Mouse (Mus musculus) gastrocnemius, adult 18-20 months (tissue): ENCODE data around the gene Gm28372. TPM values are rescaled to one million over a fixed set of nuclear protein-coding genes. Genes with fewer than 3 reads are reported as not detected.
"Not testable (repeated sequence)": the region's sequence is repeated elsewhere in the genome, so short reads cannot be mapped to it uniquely, and the experiment has no call there.

Source experiments
- DNase-seq: peaks from one replicate; pipeline ENCODE4 v3.0.0; 2021; ENCODE audit warnings: low spot score
- long read RNA-seq, 2 experiments: library from polyadenylated mRNA; stranded (forward); transcript quantifications; one replicate each; pipeline ENCODE4 v2.0.0; 2021
- total RNA-seq, 2 experiments: library from RNA; stranded (reverse); gene quantifications; 2 replicates each; pipeline ENCODE4 v1.2.3; 2021

Gene Gm28372
- total RNA-seq: not detected
- long read RNA-seq, experiment 1: 0 reads
- long read RNA-seq, experiment 2: 0 reads

DNA sequence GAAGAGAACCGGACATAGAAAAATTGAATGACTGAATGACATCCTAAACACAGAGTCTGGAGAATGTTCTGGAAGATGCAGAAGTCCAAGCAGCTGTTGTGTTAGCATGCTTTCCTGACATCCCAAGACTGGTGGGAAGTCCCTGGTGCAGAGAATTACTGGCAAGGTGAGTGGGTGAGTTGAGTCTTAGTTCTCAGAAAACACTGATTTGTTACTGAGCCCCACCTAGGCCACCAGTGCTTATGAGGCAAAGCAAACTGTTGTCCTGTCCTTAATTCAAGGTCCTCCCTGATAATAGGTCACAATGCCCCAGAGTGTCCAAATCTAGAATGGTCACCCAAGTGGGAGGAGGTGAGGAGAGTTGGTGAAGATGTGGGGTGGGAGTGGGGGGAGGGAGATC lies at the start of gene Gm28372, which contains the start of gene 1700020A23Rik:
Gm28372 (plus strand) TSS at position 301 of the 400 bp plus-strand sequence.
1700020A23Rik (plus strand) TSS at position 321 of the 400 bp plus-strand sequence.
- no peak for DNase-seq

DNA sequence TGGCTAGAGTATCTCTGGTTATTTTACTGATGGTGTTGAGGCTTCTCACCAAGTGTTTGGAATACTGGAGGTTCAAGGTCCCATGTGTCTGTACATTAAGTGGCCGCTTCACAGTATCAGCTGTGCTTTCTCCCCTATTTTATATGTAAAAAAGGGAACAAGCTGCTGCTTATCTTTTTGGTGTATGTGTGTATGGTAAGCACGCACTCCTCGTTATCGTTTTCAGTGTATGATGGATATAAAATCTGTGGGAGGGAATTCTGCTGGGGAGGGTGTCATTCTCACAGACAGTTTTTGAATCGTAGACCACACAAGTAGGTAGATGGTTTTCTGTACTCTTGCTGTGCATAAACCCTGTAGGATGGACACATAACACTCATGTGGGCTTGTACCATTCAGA lies 47.5 kb upstream of the Gm28372 start:
- no peak for DNase-seq

DNA sequence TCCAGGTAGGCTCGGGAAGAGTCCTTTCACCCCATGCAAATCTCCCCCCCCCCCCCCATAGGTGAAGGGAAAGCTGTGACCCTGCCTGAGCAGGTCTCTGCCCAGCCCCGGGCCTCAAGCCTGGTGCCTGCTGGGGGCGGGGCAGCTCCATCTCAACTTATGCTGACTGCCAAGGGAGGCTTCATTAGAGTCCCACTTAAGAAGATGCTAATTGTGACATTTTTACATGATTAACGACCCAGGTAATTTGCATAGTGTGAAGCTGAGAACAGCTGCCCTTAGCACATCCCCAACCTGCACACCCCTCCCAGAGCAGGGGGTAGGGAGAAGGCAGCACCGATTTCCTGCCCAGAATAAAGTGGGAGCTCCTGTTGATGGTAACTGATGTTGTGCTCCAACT lies 46.2 kb upstream of the Gm28372 start:
- no peak for DNase-seq

DNA sequence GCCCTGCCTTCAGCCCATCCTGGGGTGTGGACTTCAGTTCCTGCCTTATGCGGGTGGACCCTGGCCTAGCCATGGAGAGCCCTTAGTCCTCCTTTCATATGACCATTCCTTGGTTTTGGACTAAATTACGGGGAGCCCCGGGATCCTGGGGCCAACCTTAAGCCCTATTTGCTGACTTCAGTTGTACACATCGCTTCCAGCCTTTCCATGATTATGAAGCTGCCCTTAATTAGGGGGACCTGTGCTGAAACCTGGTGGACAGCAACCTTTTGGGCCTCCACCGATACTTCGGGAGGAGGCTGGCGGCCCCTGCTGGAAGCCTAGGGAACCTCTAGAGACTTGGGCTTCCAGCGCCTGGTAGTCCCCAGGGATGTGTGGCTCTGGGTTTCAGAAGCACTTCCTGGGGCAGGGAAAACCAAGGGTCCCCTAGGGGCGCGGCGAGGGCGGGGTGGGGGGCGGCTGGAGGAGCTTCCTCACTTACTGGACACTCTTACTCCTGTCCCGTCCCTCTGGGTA lies 42.5 kb upstream of the Gm28372 start:
- DNase-seq: no peak

DNA sequence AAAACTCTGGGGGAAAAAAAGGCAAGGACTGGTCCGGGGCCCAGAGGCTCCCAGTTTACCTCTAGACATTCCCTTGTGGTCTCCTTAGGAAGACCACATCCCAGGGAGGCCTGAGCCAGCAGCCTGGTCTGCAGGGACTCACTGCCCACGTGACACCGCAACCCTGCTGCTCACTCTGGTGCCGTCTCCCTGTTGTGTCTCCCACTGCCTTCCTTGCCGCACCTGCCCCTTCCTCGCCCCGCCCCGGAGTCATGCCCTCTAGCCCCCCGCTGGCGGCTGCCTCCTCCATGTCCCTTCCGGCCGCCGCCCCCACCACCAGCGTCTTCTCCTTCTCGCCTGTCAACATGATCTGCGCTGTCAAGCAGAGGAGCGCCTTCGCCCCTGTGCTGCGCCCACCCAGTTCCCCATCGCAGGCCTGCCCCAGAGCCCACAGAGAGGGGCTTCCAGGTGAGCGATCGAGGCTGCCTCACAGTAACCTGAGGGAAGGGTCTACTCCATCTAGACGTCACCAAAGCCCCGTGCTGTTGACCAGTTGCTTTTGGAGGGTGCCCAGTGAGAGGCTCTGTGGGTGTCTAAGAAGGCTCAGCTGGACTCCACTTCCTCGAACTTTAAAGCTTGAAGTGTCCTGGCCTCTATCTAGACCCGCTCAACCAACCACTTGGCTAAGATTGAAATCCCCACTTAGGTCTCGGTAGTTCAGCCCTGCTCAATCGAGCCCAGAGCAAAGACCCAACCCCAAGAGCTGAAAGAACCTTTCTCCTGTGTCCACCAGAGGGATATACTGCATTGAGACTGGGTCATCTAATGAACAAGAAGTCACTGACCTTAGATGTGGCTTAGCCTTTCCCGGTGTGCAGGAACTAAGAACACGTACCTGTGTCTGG lies 39.6 kb upstream of the Gm28372 start:
- DNase-seq: no peak

DNA sequence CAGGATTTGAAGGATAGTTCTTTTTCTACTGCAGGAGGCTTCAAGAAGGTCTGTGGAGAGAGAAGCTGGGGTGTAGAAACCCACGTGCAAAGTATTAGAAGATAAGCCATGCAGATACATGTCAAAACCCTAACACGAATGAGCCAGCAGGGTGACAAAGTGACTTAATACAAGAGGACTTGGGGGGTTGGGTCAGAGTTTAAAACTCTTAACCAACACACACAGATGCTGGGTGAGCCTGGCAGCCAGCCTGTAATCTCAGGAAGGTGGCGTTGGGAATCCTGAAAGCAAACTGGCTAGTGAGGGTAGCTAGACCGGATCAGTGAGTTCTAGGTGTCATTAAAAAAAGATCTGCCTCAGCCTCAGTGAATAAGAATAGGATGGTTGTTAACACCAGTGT lies 37.7 kb upstream of the Gm28372 start:
- no peak for DNase-seq

DNA sequence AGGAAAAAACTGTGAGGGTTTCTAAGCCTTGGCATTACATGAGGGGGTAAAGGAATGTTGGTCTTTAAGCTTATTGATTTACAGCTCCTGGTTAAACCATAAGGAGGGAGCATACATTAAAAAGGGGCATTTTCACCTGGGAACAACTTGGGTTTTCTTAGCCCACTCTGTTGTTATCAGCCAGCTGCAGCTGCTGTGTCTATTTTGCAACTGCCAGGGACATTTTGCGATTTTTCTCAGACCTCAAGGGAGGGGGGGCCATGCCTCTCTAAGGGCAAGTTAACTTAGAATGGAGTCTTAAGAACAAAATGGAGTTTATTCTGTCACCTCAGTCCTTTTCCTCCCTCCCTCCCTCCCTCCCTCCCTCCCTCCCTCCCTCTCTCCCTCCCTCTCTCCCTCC lies 32.0 kb upstream of the Gm28372 start:
- DNase-seq: not testable (repeated sequence)

DNA sequence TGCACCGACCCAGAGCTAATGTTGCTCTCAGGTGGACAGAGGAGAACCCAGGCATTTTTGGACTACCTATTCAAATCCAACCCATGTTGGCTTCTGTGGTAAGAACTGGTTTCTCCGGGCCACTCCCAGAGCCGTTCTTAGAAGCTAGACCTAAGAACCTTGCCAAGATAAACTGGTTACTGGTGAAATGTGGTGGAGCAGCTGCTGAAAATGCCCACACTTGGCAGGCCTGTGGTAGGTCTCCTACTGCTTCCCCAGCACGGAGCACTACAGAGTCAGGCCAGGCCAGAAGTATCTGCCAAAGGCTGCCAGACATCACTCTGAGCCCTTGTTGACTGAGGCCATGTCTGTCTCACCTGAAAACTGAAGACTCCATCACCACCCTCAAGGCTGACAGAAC lies 30.1 kb upstream of the Gm28372 start:
- no peak for DNase-seq

DNA sequence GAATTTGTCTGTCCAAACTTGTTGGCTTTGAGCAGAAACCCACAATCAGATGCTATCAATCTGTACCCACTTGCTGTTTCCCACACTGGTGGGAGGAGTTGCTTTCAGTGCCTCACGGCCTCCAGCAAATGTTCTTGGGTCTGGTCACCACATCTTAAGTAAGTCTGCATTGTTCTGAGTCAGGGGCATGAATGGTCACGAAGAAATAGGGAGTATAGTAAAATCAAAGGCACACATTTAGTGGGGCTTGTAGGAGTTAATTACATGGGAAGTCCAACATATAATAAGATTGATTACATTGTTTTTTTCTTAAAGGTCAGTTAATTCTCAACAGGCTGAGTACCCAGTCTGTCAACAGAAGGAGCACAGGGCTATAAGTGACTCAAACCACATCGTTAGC lies 21.8 kb upstream of the Gm28372 start:
- no peak for DNase-seq

DNA sequence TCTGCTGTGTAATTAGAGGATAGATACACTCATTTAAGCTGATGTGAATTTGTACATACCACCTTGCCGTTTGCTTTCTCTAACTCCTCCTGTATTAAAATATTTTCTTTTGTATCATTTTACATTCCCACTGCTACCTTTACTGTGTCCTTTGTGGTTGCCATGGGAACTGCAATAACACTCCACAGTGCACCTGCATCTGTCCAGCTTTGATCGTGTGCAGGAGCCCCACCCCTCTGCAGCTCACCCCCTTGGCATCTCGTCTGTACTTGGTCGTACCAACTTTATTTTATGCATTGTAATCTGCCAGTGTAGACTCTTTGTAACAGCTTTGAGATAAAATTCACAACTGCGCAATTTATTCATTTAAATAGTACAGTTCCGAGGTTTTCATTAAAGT lies 21.1 kb upstream of the Gm28372 start:
- DNase-seq: no peak

DNA sequence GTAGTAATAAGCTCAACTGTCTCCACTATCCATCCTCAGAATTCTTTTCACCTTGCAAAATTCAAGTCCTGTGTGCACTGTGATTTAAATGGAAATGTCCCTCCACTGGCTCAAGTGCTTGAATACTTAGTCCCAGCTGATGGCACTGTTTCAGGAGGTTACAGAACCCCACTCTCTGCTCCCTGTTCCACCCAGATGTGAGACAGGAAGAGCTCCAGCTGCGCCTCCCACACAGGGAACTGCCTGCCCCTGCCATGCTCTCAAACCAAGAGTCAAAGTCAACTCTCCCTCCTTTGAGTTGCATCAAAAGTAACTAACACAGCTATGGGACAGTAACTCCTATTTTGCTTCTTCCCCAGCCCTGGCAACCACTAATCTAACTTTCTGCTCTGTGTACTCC lies 18.8 kb upstream of the Gm28372 start:
- no peak for DNase-seq

DNA sequence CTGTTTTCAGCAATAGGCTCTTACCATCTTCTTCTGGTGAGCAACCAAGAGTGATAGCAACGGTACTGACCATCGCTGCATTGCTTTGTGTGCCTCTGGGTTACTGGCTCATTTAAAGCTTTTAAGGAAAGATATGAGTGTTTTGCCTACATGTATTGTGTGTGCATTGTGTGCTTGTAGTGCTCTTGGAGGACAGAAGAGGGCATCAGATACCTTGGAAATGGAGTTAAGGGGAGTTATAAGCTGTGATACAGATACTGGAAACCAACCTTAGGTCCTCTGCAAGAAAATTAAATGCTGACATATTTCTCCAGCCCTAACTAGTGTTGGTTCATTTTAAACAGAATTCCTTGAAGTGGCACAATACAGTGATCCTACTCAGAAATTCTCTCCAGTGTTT lies 16.2 kb upstream of the Gm28372 start:
- no peak for DNase-seq

DNA sequence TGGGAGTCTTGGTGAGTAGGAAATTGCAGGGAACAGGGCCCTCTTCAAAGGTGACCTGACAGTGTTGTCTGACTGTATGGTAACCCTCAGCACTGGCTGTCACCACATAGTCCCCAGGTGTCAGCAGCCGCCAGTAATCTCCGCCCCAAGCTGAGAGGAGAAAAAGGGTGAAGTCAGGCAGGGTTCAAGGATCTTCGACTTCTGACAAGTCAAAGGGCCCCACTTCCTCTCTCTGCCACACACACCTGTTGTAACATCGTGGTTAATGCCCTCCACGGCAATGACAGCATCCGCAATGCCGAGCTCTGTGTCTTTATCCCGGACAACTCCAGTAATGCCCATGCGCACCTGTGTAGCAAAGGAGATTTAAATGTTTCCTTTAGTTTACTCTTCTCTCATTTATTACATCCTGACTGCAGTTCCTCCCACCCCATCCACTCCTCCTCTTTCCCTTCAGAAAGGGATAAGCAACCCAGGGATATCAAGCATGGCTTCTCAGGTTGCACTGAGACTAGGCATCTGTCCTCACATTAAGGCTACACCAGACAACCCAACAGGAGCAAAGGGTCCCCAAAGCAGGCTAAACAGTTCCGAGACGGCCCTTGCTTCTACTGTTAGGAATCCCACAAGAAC lies 13.9 kb upstream of the Gm28372 start:
- DNase-seq: no peak

DNA sequence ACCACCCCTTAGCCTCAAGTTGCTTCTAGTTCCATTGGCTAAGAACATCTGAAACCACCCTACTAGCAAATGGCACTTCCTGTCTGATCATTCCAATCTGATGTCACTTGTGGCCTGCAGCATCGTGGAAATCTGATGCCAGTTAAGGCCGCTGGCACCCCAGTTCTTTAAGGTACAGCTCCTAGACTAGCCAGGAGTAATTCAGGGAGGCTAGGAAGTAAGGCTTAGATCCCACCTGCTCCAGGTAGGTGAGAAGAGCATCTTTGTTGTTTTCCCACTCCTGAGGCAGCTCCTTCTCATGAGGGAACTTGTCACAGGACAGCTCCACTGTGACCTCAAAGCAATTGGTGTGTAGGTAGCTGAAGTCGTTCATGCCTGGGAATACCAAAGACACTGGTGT lies 12.2 kb upstream of the Gm28372 start:
- no peak for DNase-seq

DNA sequence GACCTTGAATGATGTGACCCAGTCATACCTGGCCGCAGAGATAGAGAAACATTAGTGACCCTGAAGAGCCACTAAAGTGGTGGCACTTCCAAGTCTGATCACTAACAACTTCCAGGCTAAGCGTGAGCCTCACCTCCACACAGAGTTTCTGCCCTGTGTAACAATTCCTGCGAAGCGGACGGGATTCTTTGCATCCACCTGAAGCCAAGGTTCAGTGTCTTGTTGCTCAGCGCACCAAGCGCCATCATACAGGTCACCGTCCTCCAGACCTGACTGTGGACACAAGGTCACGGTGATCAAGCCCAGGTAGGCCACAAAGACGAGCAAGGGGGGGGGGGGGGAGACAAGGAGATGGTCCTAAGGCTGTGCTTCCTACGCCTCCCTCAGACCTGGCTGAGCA lies 9.3 kb upstream of the Gm28372 start:
- DNase-seq: no peak

DNA sequence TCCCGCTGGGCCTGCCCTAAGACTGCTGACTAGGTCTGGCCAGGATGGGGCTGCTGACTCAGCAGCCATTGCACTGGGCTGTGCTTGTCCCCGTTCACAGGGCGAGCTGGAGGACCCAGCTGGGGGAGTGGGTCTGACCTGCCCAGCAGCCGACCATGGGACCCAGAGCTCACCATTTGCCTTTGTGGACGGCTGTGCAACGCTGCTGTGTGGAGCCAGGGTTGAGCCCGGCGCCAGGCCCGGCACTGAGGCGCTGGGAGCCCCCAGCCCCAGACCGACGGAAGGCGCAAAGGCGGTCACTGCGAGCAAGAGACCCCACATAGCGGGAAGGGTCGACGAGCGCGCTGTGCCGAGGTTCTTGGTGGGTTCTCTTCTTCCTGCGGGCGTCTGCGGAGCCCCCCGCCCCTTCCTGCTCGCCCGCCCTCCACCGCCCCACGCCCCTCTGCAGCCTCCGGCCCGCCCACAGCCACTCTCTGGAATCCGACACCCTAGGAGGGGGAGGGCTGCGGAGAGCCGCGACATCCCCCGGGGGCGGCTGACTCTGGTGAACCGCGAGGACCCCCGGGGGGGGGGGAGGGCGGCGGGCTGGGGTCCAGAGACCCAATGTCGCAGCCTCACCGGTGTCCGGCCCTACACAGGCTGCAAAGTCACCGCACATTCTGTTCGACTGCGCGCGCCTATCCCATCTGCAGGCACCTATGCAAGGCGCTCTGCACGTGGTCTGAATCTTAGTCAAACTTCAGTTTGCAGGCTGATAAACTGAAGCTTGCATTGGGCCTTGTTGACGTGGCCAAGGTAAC lies 7.7 kb upstream of the Gm28372 start, which contains the start of gene Cpxm1:
Cpxm1 (minus strand) TSS at position 389 of the 800 bp plus-strand sequence.
- DNase-seq: peak; percentile 12

DNA sequence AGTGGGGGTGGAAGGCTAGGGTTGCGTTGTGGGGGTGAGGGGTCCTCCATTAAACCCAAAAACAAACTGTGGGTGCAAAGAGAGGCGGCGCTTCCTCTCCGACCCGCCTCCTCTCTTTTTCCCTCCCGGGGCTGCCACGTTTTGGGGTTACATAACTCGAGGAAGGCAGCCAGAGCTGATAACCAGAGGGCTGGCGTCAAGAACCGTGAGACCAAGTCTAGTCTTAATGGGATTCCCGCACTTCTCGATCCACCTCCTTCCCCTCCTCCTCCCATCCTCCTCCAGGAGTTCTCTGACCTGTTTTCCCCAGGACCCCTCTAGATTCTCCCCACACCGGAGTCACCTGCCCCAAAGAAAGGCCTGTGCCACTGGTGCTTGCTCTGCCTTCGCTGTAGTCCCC lies 6.9 kb upstream of the Gm28372 start:
- DNase-seq: no peak

DNA sequence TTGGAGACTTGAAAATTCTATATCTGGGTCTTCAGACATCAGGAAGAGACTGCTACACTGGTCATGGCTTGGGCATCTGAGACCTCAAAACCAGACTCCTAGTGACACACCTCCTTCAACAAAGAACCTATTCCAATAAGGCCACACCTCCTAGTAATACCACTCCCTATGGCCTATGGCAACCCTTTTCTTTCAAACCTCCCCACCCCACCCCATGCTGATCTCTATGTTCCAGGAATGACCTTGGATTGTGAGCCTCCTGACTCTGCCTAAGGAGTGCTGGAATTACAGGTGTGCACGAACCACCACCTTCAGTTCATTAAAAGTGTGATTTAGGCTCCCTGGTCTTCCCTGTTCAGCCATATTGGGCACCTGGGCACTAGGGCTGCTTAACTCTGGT lies 5.0 kb upstream of the Gm28372 start:
- DNase-seq: no peak

DNA sequence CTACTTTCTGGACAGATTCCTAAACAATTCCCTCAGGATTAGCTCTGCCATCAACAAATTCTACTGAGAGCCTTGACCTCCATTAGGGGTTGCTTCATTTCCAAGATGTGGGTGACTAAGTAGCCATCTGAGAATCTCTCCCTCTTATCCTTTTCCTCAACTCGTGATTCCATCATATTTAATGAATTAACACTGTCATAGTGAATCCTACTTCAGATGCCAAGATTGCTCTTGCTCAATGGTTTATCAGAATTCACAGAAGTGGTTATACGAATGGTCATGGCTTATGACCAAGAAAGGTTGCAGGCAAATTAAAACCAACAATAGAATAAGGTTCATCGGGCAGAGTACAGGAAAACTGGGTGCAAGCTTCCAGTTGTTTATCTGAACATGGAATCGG lies 3.1 kb upstream of the Gm28372 start:
- no peak for DNase-seq

DNA sequence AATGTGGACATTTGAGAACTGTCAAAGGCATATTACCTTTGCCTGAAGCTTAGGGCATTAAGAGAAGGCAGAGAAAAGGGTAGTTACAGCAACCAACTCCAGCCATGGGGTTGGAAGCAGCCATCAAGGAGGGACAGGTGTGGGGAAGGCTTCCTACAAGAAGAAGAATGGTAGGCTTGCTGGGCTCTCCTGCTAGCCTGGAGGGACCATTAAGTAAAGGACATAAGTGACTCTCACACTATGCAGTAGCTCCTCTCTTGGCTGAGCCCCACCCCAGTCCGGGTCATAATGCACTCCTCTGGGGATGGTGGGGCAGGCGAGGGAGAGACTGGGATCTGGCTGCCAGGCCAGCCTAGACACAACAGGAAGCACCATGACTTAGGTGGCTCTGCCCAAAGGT lies 1.1 kb downstream of the Gm28372 start, which contains the start of gene Tmem239:
Tmem239 (plus strand) TSS at position 301 of the 400 bp plus-strand sequence.
- no peak for DNase-seq

DNA sequence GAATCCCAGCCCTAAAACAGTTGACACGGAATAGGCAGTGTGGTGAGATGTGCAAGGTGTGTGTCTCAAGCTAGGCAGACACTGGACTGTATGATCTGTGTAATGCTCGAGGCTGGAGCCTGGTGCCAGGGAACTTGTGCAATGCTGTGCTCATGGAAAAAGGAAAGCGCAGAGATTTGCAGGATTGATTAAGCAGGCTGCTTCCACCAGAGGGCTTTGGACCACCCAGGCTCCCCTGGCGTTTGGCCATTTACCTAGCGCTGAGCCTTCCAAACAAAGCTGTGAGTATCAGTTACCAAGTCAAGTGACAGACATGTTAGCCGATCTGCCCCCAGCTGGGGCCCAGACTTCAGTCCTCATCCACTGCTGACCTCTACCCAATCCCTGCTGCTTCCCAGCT lies 3.2 kb downstream of the Gm28372 start:
- no peak for DNase-seq
